Mouse (Mus musculus) megakaryocyte, embryonic 14.5 days (primary cell): ENCODE measurements around the gene Smtnl1. TPM values are rescaled to one million over a fixed set of nuclear protein-coding genes. Genes with fewer than 3 reads are reported as not detected.
"Not testable (repeated sequence)": the region's sequence is repeated elsewhere in the genome, so short reads cannot be mapped to it uniquely, and the experiment has no call there.

Experiments used
- H3K27me3 ChIP-seq: replicated peaks from 2 replicates; pipeline ENCODE3; 2012; ENCODE audit warnings: inconsistent platforms
- H3K36me3 ChIP-seq: replicated peaks from 2 replicates; pipeline ENCODE3; 2012; ENCODE audit warnings: low read length, inconsistent platforms, mixed read lengths
- H3K4me1 ChIP-seq: 2 replicates; pipeline ENCODE4 v1.6.1; 2012; ENCODE audit warnings: inconsistent platforms
- H3K4me3 ChIP-seq: replicated peaks from 2 replicates; pipeline ENCODE3; 2012; ENCODE audit warnings: moderate library complexity, mild to moderate bottlenecking, inconsistent platforms
- H3K9me3 ChIP-seq: 2 replicates; pipeline ENCODE4 v1.6.1; 2012; ENCODE audit warnings: inconsistent platforms
- FLI1 ChIP-seq: IDR thresholded peaks from 2 replicates; pipeline ENCODE4 v1.6.1; 2012; ENCODE audit warnings: low read length, inconsistent platforms, mixed read lengths
- GATA1 ChIP-seq: IDR thresholded peaks from 3 replicates; pipeline ENCODE4 v1.6.1; 2012; ENCODE audit warnings: mixed read lengths, low read length, inconsistent platforms, borderline replicate concordance
- polyA plus RNA-seq: library from polyadenylated mRNA; stranded (reverse); fragments of >175 nt; gene quantifications from 2 replicates; pipeline ENCODE4 v1.2.3, GENCODE M21; 2012; ENCODE audit warnings: low replicate concordance; ENCODE audit not compliant: insufficient read depth

The Smtnl1 gene
- polyA plus RNA-seq, 1 experiment = 0.07 TPM

DNA sequence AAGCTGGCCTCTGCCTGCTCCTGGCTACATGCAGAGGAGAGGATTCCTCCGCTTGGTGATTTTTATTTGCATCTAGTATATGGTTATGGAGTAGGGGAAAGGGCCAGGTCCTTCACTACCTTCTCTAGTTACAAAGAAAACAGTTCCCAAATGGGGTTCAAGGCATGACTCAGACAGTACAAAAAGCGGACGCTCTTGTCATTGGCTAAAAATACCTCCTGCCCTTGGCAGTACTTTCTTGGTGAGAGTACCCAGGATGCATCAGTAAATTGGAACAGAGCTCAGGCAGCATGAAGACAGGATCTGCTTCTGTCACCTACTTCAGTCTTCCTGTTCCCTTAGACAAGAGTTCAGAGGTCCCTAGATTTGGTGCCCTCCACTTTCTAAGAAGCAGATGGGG lies 2.6 kb downstream of the Smtnl1 start:
- peaks cover 11% of the 10 kb centered on the region; the same call in 1 of the 2 replicates for H3K9me3 ChIP-seq
- H3K27me3 ChIP-seq = peaks cover 32% of the 10 kb centered on the region
- H3K4me3 ChIP-seq = no peak overlapping the region
- TF ChIP-seq GATA1 = no peak
- TF ChIP-seq FLI1 = no peak
- peaks cover 65% of the 10 kb centered on the region for H3K4me1 ChIP-seq
- H3K36me3 ChIP-seq = peaks cover 3% of the 10 kb centered on the region

DNA sequence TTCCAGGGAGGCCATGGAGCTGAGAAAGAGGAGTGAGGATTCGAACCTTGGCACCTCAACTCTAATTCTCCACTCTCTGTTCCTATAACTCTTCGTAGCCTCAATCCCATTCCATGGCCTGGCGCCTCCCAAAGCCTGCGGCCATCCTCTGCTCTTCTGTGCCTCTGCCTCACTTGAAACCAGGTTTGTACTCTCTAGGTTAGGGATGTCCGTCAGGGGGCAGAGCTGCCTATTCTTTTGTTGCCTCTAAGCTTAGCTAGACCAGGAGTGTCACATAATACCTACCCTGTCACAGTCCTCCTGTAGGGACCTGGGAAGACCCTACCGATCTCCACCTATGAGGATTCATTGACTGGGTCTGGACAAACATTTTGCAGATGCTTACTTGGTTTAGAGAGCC lies 9.8 kb downstream of the Smtnl1 start:
- TF ChIP-seq FLI1 (no peak), GATA1 (no peak)
- Histone ChIP-seq H3K4me3 (no peak overlapping the region), H3K36me3 (peaks cover 29% of the 10 kb centered on the region), H3K9me3 (peaks cover 17% of the 10 kb centered on the region), H3K27me3 (peaks cover 12% of the 10 kb centered on the region), H3K4me1 (peaks cover 26% of the 10 kb centered on the region)

DNA sequence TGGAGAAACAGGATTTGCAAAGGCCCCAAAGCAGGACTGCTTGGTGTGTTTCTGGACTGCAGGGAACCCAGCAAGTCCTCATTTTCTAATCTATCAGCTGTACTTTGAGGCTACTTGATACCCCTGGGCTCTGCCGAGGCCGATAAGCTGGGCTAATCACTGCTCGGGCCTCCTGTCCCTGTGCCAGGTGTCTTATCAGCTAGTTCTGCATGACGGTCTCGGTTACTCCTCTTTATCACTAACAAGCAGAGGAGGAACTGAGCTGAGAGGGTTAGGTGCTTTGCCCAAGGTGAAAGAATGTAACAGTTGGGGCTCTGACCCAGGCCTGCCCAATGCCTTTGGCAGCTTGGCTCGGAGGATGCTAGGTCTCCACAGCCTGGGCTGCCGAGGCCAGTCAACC lies 10.6 kb downstream of the Smtnl1 start:
- TF ChIP-seq FLI1 = no peak
- no peak for TF ChIP-seq GATA1
- no peak overlapping the region for H3K4me3 ChIP-seq

DNA sequence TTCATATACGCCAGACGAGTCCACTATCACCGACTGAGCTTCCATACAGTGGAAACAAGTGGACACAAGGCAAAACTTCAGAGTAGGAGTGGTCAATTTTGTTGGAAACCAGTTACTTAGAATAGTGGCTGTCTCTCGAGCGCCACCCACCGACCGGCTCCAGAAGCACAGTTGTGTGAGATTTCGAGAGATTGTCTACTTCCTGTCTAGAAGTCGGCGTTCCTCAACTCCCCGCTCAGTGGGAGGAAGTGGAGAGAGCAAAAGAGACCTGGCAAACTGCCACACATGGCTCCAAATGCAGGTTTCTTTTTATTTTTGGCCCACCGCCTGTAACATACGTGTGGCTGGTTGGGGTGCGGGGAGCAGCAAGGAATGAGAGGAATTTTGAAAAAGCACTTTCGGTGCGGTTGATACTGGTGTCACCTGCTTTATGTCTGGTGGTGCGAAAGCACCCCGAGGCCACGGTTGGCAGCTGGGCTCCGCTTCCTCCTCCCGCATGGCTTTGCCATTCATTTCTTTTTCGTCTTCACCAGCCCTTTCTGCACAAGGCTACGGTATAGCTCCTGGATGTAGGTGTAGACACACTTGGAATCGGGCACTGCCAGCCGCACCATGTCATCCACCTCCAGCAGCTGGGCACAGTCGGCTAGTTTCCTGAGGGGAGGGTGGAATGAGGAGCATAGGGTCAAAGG lies 11.4 kb downstream of the Smtnl1 start:
- peaks cover 17% of the 10 kb centered on the region for H3K9me3 ChIP-seq
- peak overlapping the region; percentile 38 for H3K4me3 ChIP-seq
- TF ChIP-seq GATA1 (no peak), FLI1 (no peak)
- H3K36me3 ChIP-seq = peaks cover 44% of the 10 kb centered on the region
- peaks cover 9% of the 10 kb centered on the region for H3K27me3 ChIP-seq
- H3K4me1 ChIP-seq = peaks cover 23% of the 10 kb centered on the region

More for the DNA sequence above, 10.6 kb downstream of the Smtnl1 start:
- Histone ChIP-seq H3K36me3 (peaks cover 36% of the 10 kb centered on the region), H3K9me3 (peaks cover 17% of the 10 kb centered on the region), H3K27me3 (peaks cover 10% of the 10 kb centered on the region), H3K4me1 (peaks cover 26% of the 10 kb centered on the region)

DNA sequence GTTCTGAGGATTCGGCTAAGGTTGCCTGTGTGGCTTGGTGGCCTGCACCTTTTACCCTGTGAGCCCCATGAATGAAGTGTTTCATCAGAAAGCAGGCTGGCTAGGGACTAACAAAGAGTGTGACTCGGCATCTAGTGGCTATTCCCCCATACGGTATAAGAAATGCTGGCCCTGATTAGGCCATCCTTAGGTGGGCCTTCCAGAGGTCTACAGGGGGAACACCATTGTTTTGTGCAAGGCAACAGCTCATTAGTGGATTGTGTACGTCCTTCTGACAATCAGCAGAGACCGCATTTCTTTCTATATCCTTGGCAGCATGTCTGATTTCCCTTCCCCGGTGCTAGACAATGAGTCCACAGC lies 11.9 kb downstream of the Smtnl1 start:
- Histone ChIP-seq H3K36me3 (peaks cover 49% of the 10 kb centered on the region), H3K4me3 (no peak overlapping the region), H3K27me3 (peaks cover 4% of the 10 kb centered on the region), H3K4me1 (peaks cover 20% of the 10 kb centered on the region), H3K9me3 (peaks cover 17% of the 10 kb centered on the region)
- TF ChIP-seq GATA1 = no peak
- TF ChIP-seq FLI1 = no peak

DNA sequence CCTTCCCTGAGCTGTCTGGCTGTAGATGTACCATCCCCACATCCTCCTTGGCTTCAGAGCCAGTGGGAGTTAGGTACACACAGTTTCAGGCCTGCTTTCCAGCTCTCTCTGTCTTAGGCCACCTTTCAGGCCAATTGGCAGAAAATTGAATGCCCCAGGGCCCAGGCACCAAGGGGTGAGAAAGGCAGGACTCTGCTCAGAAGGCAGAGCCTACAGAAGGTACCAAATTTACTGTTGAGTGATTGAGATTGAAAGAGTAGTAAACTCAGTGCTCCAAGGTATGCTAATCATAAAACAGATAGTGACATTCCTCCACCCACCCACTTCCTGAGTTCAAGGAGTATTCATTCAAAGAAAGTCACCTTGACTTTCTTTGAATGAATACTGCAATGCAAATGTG lies 13.1 kb downstream of the Smtnl1 start:
- H3K4me3 ChIP-seq = no peak overlapping the region
- H3K36me3 ChIP-seq = peaks cover 61% of the 10 kb centered on the region
- peaks cover 17% of the 10 kb centered on the region for H3K9me3 ChIP-seq
- peaks cover 20% of the 10 kb centered on the region for H3K4me1 ChIP-seq
- TF ChIP-seq FLI1 (no peak), GATA1 (no peak)
- H3K27me3 ChIP-seq = no peaks in the 10 kb centered on the region

DNA sequence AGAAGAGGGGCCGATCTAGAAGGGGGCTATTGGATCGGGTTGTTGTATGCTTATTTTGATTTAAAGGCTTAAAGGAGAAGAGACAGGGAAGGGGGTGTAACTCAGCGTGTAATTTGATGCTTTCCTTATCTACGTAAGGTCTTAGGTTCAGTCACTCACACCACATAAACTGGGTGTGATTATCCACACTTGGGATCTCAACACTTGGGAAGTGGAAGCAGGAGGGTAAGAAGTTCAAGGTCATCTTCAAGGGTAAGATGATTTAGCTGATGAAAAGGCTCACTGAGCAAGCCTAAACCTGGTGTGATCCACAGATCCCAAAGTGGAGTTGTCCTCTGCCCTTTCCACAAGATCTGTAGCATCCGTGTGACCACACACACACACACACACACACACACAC lies 15.9 kb downstream of the Smtnl1 start:
- TF ChIP-seq FLI1 (no peak), GATA1 (no peak)

DNA sequence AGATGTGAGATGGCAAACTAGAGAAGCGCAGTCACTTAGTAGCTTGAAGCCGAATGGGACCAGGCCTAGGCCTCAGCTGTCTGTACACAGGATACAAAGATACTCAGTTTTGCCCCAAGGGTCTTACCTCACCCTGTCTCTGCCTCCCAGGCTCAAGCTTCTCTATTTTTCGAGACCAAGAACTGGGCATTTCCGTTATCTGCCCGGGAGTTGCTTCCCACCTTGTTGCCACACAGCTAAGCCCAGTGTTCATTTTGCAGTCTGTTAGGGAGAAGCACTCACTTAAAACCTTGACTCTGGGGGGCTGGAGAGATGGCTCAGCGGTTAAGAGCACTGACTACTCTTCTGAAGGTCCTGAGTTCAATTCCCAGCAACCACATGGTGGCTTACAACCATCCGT lies 18.5 kb downstream of the Smtnl1 start:
- TF ChIP-seq GATA1 (no peak), FLI1 (no peak)
- no peaks in the 10 kb centered on the region for H3K27me3 ChIP-seq
- H3K9me3 ChIP-seq = peaks cover 12% of the 10 kb centered on the region
- H3K36me3 ChIP-seq = peaks cover 69% of the 10 kb centered on the region
- H3K4me3 ChIP-seq = no peak overlapping the region
- peaks cover 21% of the 10 kb centered on the region for H3K4me1 ChIP-seq

More for the DNA sequence above, 15.9 kb downstream of the Smtnl1 start:
- no peaks in the 10 kb centered on the region for H3K27me3 ChIP-seq
- peaks cover 23% of the 10 kb centered on the region for H3K4me1 ChIP-seq
- H3K4me3 ChIP-seq = no peak overlapping the region
- H3K9me3 ChIP-seq = peaks cover 17% of the 10 kb centered on the region
- peaks cover 85% of the 10 kb centered on the region for H3K36me3 ChIP-seq

DNA sequence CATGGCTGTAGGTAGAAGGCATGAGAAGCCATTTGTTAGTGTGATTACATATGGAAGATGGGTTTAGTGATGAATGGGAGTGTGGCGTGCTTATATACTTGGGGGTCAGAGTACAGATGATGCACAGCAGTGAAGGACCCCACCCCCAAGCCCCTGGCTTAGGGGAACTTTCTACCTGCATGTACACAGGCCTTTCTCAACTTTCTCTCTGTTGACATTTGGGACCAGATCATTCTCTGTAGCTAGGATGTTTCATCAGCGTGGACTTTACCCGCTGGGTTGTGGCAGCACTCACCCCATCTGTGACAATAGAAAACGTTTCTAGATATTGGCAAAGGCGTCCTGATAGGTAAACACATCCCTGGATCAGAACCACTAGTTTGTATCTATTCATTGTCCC lies 21.2 kb downstream of the Smtnl1 start:
- Histone ChIP-seq H3K36me3 (peaks cover 43% of the 10 kb centered on the region), H3K4me1 (peaks cover 32% of the 10 kb centered on the region)
- not testable (repeated sequence) for H3K9me3 ChIP-seq, H3K27me3 ChIP-seq, H3K4me3 ChIP-seq

DNA sequence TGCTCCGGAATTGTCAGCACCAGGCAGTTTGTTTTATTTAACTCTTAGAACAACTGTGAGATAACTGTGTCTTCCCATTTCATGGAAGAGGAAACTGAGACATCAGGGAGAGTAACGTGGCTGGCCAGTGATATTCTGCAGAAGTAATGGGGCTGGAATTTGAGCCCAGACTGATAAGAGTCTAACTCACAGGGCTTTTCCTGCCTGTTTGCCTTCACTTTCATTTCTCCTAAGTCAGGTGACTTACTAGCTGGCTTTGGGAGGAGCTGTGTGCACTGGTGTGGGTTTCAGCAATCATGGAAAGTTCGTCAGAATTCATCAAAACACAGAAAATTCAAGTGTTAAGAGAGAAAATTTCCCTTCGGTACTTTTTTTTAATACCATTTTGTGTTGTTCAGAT lies 22.1 kb downstream of the Smtnl1 start:
- peaks cover 32% of the 10 kb centered on the region for H3K4me1 ChIP-seq
- H3K4me3 ChIP-seq = peak overlapping the region; percentile 76
- TF ChIP-seq FLI1 (no peak), GATA1 (no peak)

DNA sequence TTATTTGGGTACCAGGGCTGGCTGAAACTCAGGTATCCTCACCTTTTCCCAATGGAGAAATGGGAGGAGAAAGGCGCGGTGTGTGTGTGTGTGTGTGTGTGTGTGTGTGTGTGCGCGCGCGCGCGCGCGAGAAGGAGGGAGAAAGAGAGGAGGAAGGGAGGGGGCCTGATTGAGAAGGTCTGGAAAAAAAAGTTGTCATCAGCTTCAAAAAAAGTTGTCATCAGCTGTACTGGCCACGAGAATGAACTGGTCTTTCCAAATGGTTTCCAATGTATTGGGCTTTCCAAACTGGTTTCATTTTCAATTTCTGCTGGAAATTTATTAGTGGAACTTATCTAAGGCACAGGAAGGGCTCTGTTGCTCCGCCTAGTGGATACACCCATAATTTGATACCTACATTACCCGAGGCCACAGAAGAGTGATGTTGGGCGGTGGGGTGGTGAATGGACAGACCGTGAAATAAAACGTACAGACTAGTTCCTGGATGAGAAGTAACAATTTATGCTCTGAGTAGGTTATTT lies 23.4 kb downstream of the Smtnl1 start:
- Histone ChIP-seq H3K27me3 (no peaks in the 10 kb centered on the region), H3K9me3 (peaks cover 16% of the 10 kb centered on the region), H3K4me3 (peak overlapping the region; percentile 95), H3K36me3 (peaks cover 21% of the 10 kb centered on the region), H3K4me1 (peaks cover 34% of the 10 kb centered on the region)
- TF ChIP-seq GATA1 (no peak), FLI1 (no peak)

More for the DNA sequence above, 22.1 kb downstream of the Smtnl1 start:
- peaks cover 34% of the 10 kb centered on the region for H3K36me3 ChIP-seq
- no peaks in the 10 kb centered on the region for H3K27me3 ChIP-seq
- peaks cover 7% of the 10 kb centered on the region for H3K9me3 ChIP-seq
